12 mouse cellular contexts compared by ENCODE assay signal in the genomic region with DNA sequence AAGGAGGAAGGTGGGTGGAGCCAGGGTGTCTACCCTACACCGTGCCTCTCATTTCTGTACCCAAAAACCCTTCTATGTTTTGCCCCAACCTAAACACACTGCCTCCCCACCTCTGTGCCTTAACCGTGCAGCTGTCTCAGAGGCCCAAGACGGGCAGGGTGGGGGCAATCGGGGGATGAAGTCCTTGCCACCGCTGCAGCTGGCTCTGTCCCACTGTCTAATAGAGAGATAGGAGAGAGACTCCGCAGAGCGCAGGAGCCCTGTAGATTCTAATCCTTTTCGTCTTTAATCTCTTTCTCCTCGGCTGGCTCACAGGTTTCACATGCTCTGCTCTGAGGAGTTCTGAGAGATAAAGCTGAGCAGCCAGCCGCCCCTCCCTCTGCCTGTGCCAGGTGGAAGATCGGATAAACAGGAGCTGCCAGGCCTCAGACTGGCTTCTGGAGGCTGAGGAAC. TPM values are rescaled to one million over a fixed set of nuclear protein-coding genes. Genes with fewer than 3 reads are reported as not detected.
DNase-seq lines count a peak whose midpoint lies in the region; ATAC-seq and TF ChIP-seq lines count a peak whose summit lies in the region.
"Had no signal": no experiment of that assay in that cellular context is flagged by ENCODE, and none has a peak within 500 bp of the region (broad histone marks: within the 10 kb centered on the region; RNA-seq: fewer than 3 reads in every experiment).

No protein-coding gene starts in this region.

- 49% methylated on average over 11 of the region's 11 CpGs for WGBS in kidney, embryonic 15.5 days
- WGBS in kidney, adult 2 months: 57% methylated on average over 11 of the region's 11 CpGs
- 52% methylated on average over 11 of the region's 11 CpGs for WGBS in hindbrain, embryonic 12.5 days
- 39% methylated on average over 11 of the region's 11 CpGs for WGBS in liver, postnatal 0 days (ENCODE audit: insufficient replicate concordance)

- no peak for TF ChIP-seq POLR2A in kidney, adult 2 months (IDR thresholded peaks at IDR 0.05; ENCODE audit: low read depth, low read length)

- H3K4me3 ChIP-seq in kidney, embryonic 15.5 days (replicated peaks): no peak overlapping the region
- H3K4me3 ChIP-seq in kidney, adult 2 months (ENCODE audit: insufficient read depth, low read depth, low read length): no peak overlapping the region
- no peak overlapping the region for H3K4me3 ChIP-seq in hindbrain, embryonic 12.5 days
- no peak overlapping the region for H3K4me3 ChIP-seq in liver, postnatal 0 days (ENCODE audit: low read depth, low read length)

- H3K27me3 ChIP-seq in kidney, embryonic 15.5 days: peaks cover 52% of the 10 kb centered on the region
- H3K27me3 ChIP-seq in kidney, adult 2 months (replicated peaks; ENCODE audit: control insufficient read depth, insufficient read depth, low read length): no peaks in the 10 kb centered on the region
- peaks cover 10% of the 10 kb centered on the region; the same call in 1 of the 2 replicates for H3K27me3 ChIP-seq in hindbrain, embryonic 12.5 days
- peaks cover 10% of the 10 kb centered on the region for H3K27me3 ChIP-seq in liver, postnatal 0 days (ENCODE audit: insufficient read depth, low read length)

- H3K4me1 ChIP-seq in kidney, embryonic 15.5 days: peaks cover 10% of the 10 kb centered on the region
- no peaks in the 10 kb centered on the region for H3K4me1 ChIP-seq in kidney, adult 2 months (ENCODE audit: control insufficient read depth, insufficient read depth, low read length)
- peaks cover 14% of the 10 kb centered on the region for H3K4me1 ChIP-seq in hindbrain, embryonic 12.5 days
- H3K4me1 ChIP-seq in liver, postnatal 0 days (ENCODE audit: insufficient read depth): no peaks in the 10 kb centered on the region

- DNase-seq in kidney, adult 2 months: no peak
- peak; percentile 28 for DNase-seq in liver, postnatal 0 days
- DNase-seq in retina, postnatal 1 day: peak; percentile 62
- DNase-seq in yolk sac, embryonic 10.5 days (ENCODE audit: low spot score): no peak
- no peak for DNase-seq in kidney, postnatal 36 days
- DNase-seq in gastrocnemius, postnatal 25 days: no peak
- DNase-seq: adrenal gland, postnatal 10 days; cerebellum, adult 11 months had no signal

- no peak for TF ChIP-seq CTCF in kidney, adult 2 months (conservative IDR thresholded peaks at IDR 0.05; ENCODE audit: insufficient read depth, insufficient read length, low read depth, low read length)
- TF ChIP-seq CTCF in liver, postnatal 0 days (IDR thresholded peaks at IDR 0.05; ENCODE audit: low read depth): no peak

- no peaks in the 10 kb centered on the region for H3K36me3 ChIP-seq in kidney, embryonic 15.5 days
- no peaks in the 10 kb centered on the region for H3K36me3 ChIP-seq in kidney, adult 2 months (ENCODE audit: control insufficient read depth, insufficient read depth, low read length)
- no peaks in the 10 kb centered on the region for H3K36me3 ChIP-seq in hindbrain, embryonic 12.5 days
- no peaks in the 10 kb centered on the region for H3K36me3 ChIP-seq in liver, postnatal 0 days (replicated peaks; ENCODE audit: insufficient read depth, low read length)

- TF ChIP-seq EP300 in liver, postnatal 0 days (IDR thresholded peaks at IDR 0.05; ENCODE audit: low read depth): peak; percentile 61; the same call in 1 of the 2 replicates

- no peak overlapping the region for H3K4me2 ChIP-seq in kidney, embryonic 15.5 days
- H3K4me2 ChIP-seq in hindbrain, embryonic 12.5 days (replicated peaks): no peak overlapping the region
- H3K4me2 ChIP-seq in liver, postnatal 0 days (ENCODE audit: low read depth, low read length): peak overlapping the region; percentile 16; the same call in 1 of the 2 replicates
- H3K4me2 ChIP-seq: heart, embryonic 11.5 days had no signal

- H3K9ac ChIP-seq in kidney, embryonic 15.5 days: no peak overlapping the region
- no peak overlapping the region for H3K9ac ChIP-seq in hindbrain, embryonic 12.5 days
- no peak overlapping the region for H3K9ac ChIP-seq in liver, postnatal 0 days (replicated peaks)

- no peaks in the 10 kb centered on the region for H3K9me3 ChIP-seq in kidney, embryonic 15.5 days (replicated peaks)
- H3K9me3 ChIP-seq in hindbrain, embryonic 12.5 days (replicated peaks): no peaks in the 10 kb centered on the region
- no peaks in the 10 kb centered on the region for H3K9me3 ChIP-seq in liver, postnatal 0 days (ENCODE audit: low read length)

- no peak overlapping the region for H3K27ac ChIP-seq in kidney, embryonic 15.5 days
- no peak overlapping the region for H3K27ac ChIP-seq in kidney, adult 2 months (ENCODE audit: insufficient read depth, low read depth, low read length)
- no peak overlapping the region; the same call in 1 of the 2 replicates for H3K27ac ChIP-seq in hindbrain, embryonic 12.5 days
- H3K27ac ChIP-seq in liver, postnatal 0 days (ENCODE audit: low read depth): no peak overlapping the region

- peak; percentile 49; the same call in 1 of the 2 replicates for ATAC-seq in kidney, embryonic 15.5 days (replicated peaks; ENCODE audit: low FRiP score)
- ATAC-seq in hindbrain, embryonic 12.5 days (ENCODE audit: low FRiP score): peak; percentile 21; the same call in 1 of the 2 replicates
- ATAC-seq in liver, postnatal 0 days: peak; percentile 82
- ATAC-seq: inflammation-experienced regulatory T-cells, adult 6 months had no signal

RNA-seq across cellular contexts. Expression of gene Ubiad1, which starts 27.5 kb away (rescaled TPM):
- polyA plus RNA-seq in kidney, embryonic 15.5 days (2015; fragmentation: Nextera tagmentation; extraction: Ambion mirVana): 24.9 and 26.8 TPM in 2 replicates
- polyA plus RNA-seq in kidney, adult 2 months (2012; rRNA removed): 50.8 and 61.6 TPM in 2 replicates
- polyA plus RNA-seq in hindbrain, embryonic 12.5 days (2016; fragmentation: Nextera tagmentation; extraction: Ambion mirVana): 20.4 and 22.2 TPM in 2 replicates
- 10.2 and 10.5 TPM in 2 replicates for polyA plus RNA-seq in liver, postnatal 0 days (2015; fragmentation: Nextera tagmentation; extraction: Ambion mirVana)
- total RNA-seq in gastrocnemius, postnatal 25 days (2021): 10 to 100 TPM; 11.1 to 14.9 TPM

RNA-seq across cellular contexts. Expression of gene Mtor, which starts 31.3 kb away (rescaled TPM):
- polyA plus RNA-seq in kidney, embryonic 15.5 days (2015; fragmentation: Nextera tagmentation; extraction: Ambion mirVana): 19.5 and 20.0 TPM in 2 replicates
- 39.8 and 50.1 TPM in 2 replicates for polyA plus RNA-seq in kidney, adult 2 months (2012; rRNA removed)
- polyA plus RNA-seq in hindbrain, embryonic 12.5 days (2016; fragmentation: Nextera tagmentation; extraction: Ambion mirVana): 30.2 and 31.9 TPM in 2 replicates
- 12.3 and 13.0 TPM in 2 replicates for polyA plus RNA-seq in liver, postnatal 0 days (2015; fragmentation: Nextera tagmentation; extraction: Ambion mirVana)
- 10 to 100 TPM; 30.6 to 30.9 TPM for total RNA-seq in gastrocnemius, postnatal 25 days (2021)

Comparison
In these comparisons a context has a peak if more than half of its experiments do, and no peak if none do; other contexts are left out.
1. ATAC-seq: peak in every context shown above with its lines; median percentile 82 in liver, postnatal 0 days; 49 in kidney, embryonic 15.5 days; 21 in hindbrain, embryonic 12.5 days.
2. DNase-seq: peak in liver, postnatal 0 days (single experiment) and retina, postnatal 1 day (single experiment); none in kidney, adult 2 months (single experiment), yolk sac, embryonic 10.5 days (single experiment), kidney, postnatal 36 days (0 of 2) and gastrocnemius, postnatal 25 days (single experiment).